Mouse (Mus musculus) gastrocnemius, postnatal 4 days (tissue): ENCODE measurements around the gene Ak9. TPM values are rescaled to one million over a fixed set of nuclear protein-coding genes. Genes with fewer than 3 reads are reported as not detected.

Experiments
- total RNA-seq, 2 experiments: library from RNA; stranded (reverse); gene quantifications; 2 replicates each; pipeline ENCODE4 v1.2.3; 2021

The Ak9 gene
- total RNA-seq, 2 experiments from 2014 or later, result not detected

Other genes with a start within 250 kb of the Ak9 start
- not detected for gene Gpr6, start 231.7 kb upstream of the Ak9 start, total RNA-seq
- 10 to 100 TPM in 1 of 2 experiments, 1 to 10 TPM in 1; 9.5 to 10.1 TPM for gene Fig4, start 720 bp upstream of the Ak9 start, total RNA-seq
- 10 to 100 TPM in 1 of 2 experiments, 1 to 10 TPM in 1; 8.8 to 11.3 TPM for gene Zbtb24, start 146.4 kb downstream of the Ak9 start, total RNA-seq
- gene Mical1, start 172.3 kb downstream of the Ak9 start, total RNA-seq, result 10 to 100 TPM; 32.7 to 42.9 TPM
- gene Smpd2, start 186.4 kb downstream of the Ak9 start, total RNA-seq, result 10 to 100 TPM; 18.7 to 21.4 TPM
- not detected for gene Ppil6, start 186.5 kb downstream of the Ak9 start, total RNA-seq
- 100 to 1,000 TPM; 221 to 227 TPM for gene Cd164, start 215.4 kb downstream of the Ak9 start, total RNA-seq